Mouse (Mus musculus): ENCODE measurements around the gene Fut1. TPM values are rescaled to one million over a fixed set of nuclear protein-coding genes. Genes with fewer than 3 reads are reported as not detected.

Gene Fut1
- polyA plus RNA-seq, 1 experiment, result 3.9 TPM

DNA sequence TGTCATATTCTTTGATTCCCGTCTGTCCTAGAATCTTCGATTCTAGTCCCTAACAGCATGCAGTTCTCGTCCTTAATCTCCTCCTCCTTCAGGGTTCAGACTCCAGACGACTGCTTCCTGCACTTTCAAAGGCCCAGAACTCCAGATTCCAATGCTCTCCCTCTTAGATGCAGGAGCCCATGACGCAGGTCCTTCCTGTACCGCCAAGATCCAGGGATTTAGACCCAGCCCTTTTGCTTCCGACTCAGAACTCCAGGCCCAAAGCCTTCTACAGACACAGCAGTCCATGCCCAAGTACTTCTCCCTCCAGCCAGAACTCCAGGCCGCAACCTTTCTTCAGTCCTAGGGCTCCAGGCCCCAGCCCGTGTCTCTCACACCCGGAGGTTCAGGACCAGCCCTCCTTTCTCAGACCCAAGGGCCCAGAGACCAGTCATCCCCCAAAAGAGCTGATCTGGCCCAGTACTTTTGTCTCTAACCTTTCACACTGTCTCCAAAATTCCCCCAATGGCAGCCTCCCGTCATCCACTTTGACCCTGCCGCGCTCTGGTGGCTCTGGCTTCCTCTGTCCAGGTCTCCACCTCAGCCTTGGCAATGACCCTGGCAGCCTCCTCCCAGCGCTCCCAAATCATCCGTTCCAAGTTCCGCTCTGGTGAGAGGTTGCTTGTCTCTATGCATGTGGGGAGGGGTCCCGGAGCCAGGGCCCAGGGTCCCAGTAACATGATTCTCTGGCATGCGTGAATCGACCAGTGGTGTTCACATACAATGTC is 23.3 kb downstream of the Fut1 start:
- TF ChIP-seq CTCF (IDR thresholded peaks at IDR 0.05; ENCODE audit: low read depth, low read length) (no peak), EP300 (IDR thresholded peaks at IDR 0.05; ENCODE audit: insufficient read depth, low read depth, low read length) (no peak), POLR2A (IDR thresholded peaks at IDR 0.05; ENCODE audit: insufficient read depth, low read length) (no peak)
- Histone ChIP-seq H3K4me3 (ENCODE audit: low read depth, low read length) (no peak overlapping the region), H3K36me3 (ENCODE audit: control insufficient read depth, insufficient read depth, low read length, poor library complexity, severe bottlenecking) (no peaks in the 10 kb centered on the region), H3K9me3 (replicated peaks; ENCODE audit: control insufficient read depth, insufficient read depth, low read length, poor library complexity, severe bottlenecking) (no peaks in the 10 kb centered on the region), H3K27ac (ENCODE audit: insufficient read depth, low read length) (no peak overlapping the region), H3K27me3 (ENCODE audit: control insufficient read depth, insufficient read depth, low read length, poor library complexity, severe bottlenecking) (no peaks in the 10 kb centered on the region), H3K4me1 (ENCODE audit: control insufficient read depth, insufficient read depth, low read length) (no peaks in the 10 kb centered on the region), H3K9ac (ENCODE audit: low read depth, poor library complexity, severe bottlenecking) (no peak overlapping the region)

DNA sequence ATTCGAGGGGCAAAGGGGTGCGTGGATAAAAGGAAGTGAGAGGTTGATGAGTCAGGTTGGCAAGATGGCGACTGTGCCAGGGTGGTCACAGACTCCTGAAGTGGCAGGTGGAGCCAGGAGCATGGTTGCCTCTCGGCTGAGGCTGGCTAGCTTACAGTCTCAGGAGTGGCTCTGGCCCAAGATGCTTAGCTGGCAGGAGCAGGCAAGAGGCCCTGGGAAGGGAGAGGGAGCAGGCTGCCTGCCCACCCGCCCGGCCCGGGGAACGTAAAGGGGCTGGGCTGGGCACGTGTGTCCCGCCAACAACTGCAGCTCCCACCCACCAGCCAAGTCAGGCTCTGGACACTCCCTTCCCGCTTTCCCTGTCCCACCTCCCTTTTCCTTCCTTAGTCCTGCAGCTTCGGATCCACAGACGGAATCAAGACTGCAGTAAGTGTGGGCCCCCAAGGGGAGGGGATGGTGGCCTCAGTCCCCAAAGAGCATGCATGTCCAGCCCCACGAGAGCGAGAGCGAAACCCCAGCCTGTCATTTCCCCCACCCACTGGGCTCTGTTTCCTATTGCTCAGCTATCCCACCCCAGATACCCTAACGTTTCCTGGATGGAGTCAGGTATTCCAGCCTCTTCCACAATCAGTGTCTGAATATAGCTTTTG is 24.4 kb downstream of the Fut1 start:
- H3K9ac ChIP-seq (ENCODE audit: low read depth, poor library complexity, severe bottlenecking), result no peak overlapping the region
- no peaks in the 10 kb centered on the region for H3K36me3 ChIP-seq (ENCODE audit: control insufficient read depth, insufficient read depth, low read length, poor library complexity, severe bottlenecking)
- TF ChIP-seq EP300 (IDR thresholded peaks at IDR 0.05; ENCODE audit: insufficient read depth, low read depth, low read length), result no peak
- TF ChIP-seq CTCF (IDR thresholded peaks at IDR 0.05; ENCODE audit: low read depth, low read length), result no peak
- H3K4me3 ChIP-seq (ENCODE audit: low read depth, low read length), result no peak overlapping the region
- no peaks in the 10 kb centered on the region for H3K27me3 ChIP-seq (ENCODE audit: control insufficient read depth, insufficient read depth, low read length, poor library complexity, severe bottlenecking)
- H3K9me3 ChIP-seq (replicated peaks; ENCODE audit: control insufficient read depth, insufficient read depth, low read length, poor library complexity, severe bottlenecking), result no peaks in the 10 kb centered on the region
- H3K27ac ChIP-seq (ENCODE audit: insufficient read depth, low read length), result no peak overlapping the region
- H3K4me1 ChIP-seq (ENCODE audit: control insufficient read depth, insufficient read depth, low read length), result no peaks in the 10 kb centered on the region

DNA sequence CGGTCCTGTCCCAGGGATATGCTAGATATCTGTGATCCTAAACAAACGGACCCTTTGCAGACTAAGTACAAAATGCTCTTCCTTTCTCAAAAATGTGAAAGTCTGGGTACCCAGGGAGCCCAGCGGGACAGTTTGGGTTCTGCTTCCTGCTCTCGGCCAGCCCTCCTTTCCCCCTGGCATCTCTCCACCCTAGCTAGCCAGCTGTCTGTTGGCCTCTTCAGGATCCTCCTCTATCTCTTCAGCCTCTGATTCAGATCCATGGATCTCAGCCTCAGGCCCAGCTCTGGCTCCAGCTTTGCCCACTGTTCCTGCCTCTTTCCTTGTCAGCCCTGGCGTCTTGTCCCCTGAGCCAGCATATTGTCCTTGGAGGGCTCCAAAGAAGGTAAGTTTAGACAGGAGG is 25.0 kb downstream of the Fut1 start:
- TF ChIP-seq EP300 (IDR thresholded peaks at IDR 0.05; ENCODE audit: insufficient read depth, low read depth, low read length) (no peak), CTCF (IDR thresholded peaks at IDR 0.05; ENCODE audit: low read depth, low read length) (no peak), POLR2A (IDR thresholded peaks at IDR 0.05; ENCODE audit: insufficient read depth, low read length) (no peak)

DNA sequence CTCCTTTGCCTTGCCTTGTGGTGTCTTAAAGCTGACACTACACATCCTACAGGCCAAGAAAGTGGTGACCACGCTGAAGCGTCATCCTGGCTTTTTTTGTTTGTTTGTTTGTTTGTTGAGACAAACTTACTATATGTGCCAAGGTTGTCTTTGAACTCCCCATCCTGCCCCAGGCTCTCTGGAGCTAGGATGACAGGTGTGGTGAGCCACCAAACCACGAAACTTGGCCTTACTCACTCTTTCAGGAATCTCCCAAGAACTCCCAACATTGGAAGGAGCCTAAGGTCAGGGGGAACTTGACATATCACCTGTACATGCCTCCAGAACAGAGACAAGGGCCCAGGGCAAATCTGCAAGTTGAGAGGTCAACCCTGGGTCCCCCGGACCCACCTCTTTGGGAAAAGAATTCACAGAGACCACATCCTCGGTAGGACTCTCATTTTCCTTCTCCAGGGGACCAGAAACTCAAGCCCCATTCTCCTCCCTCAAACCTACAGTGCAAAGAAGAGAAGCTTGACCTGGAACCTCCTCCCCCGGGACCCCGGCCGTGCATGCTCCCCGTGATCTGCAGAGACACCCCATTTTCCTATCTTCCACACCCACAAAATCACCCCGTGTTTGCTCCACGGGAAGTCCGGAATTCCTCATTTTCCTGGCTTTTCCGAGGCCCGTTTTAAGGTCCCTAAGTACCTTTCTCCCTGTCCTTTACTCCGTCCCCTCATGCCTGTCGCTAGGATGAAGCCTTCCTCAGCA is 25.6 kb downstream of the Fut1 start:
- no peaks in the 10 kb centered on the region for H3K27me3 ChIP-seq (ENCODE audit: control insufficient read depth, insufficient read depth, low read length, poor library complexity, severe bottlenecking)
- peak overlapping the region; percentile 31; the same call in 1 of the 2 replicates for H3K27ac ChIP-seq (ENCODE audit: insufficient read depth, low read length)
- no peaks in the 10 kb centered on the region for H3K4me1 ChIP-seq (ENCODE audit: control insufficient read depth, insufficient read depth, low read length)
- peak overlapping the region; percentile 68 for H3K4me3 ChIP-seq (ENCODE audit: low read depth, low read length)
- TF ChIP-seq EP300 (IDR thresholded peaks at IDR 0.05; ENCODE audit: insufficient read depth, low read depth, low read length) (no peak), CTCF (IDR thresholded peaks at IDR 0.05; ENCODE audit: low read depth, low read length) (no peak)
- H3K9me3 ChIP-seq (replicated peaks; ENCODE audit: control insufficient read depth, insufficient read depth, low read length, poor library complexity, severe bottlenecking), result no peaks in the 10 kb centered on the region
- no peaks in the 10 kb centered on the region for H3K36me3 ChIP-seq (ENCODE audit: control insufficient read depth, insufficient read depth, low read length, poor library complexity, severe bottlenecking)
- peak overlapping the region; percentile 63 for H3K9ac ChIP-seq (ENCODE audit: low read depth, poor library complexity, severe bottlenecking)

More for the DNA sequence above, 25.0 kb downstream of the Fut1 start:
- Histone ChIP-seq H3K4me3 (ENCODE audit: low read depth, low read length) (no peak overlapping the region), H3K9ac (ENCODE audit: low read depth, poor library complexity, severe bottlenecking) (no peak overlapping the region), H3K4me1 (ENCODE audit: control insufficient read depth, insufficient read depth, low read length) (no peaks in the 10 kb centered on the region), H3K36me3 (ENCODE audit: control insufficient read depth, insufficient read depth, low read length, poor library complexity, severe bottlenecking) (no peaks in the 10 kb centered on the region), H3K27ac (ENCODE audit: insufficient read depth, low read length) (no peak overlapping the region), H3K9me3 (replicated peaks; ENCODE audit: control insufficient read depth, insufficient read depth, low read length, poor library complexity, severe bottlenecking) (no peaks in the 10 kb centered on the region), H3K27me3 (ENCODE audit: control insufficient read depth, insufficient read depth, low read length, poor library complexity, severe bottlenecking) (no peaks in the 10 kb centered on the region)

DNA sequence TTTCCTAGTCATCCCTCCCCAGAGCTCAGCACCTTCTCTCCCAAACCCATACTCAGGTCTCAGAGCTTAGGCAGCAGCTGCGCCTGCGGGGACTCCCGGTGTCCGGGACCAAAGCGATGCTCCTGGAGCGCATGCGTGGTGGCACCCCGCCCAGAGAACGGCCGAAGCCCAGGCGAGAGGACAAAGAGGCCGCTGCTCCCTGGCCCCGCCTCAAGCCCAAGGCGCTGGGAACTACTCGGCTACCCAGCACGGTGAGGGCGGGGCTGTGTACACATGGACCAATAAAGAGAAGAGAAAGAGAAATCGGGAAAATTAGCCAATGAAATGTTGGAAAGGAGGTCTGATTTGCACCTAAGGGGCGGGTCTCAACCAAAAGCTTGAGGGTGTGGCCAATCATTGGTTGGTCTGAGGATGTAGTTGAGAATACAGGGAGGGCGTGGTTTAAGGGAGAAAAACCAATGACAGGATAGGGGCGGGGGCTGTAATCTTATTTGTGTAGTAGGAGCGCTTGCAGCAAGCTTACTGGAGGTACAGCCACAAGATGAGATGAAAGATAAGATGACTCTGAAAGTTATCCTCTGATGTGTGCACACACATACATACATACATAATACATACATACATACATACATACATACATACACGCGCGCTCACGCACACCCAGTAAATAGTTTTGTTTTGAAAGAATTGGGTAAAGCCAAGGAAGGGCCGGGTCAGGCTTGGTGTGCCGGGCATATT is 26.5 kb downstream of the Fut1 start:
- no peaks in the 10 kb centered on the region for H3K9me3 ChIP-seq (replicated peaks; ENCODE audit: control insufficient read depth, insufficient read depth, low read length, poor library complexity, severe bottlenecking)
- peak overlapping the region; percentile 31 for H3K27ac ChIP-seq (ENCODE audit: insufficient read depth, low read length)
- H3K4me1 ChIP-seq (ENCODE audit: control insufficient read depth, insufficient read depth, low read length), result no peaks in the 10 kb centered on the region
- H3K27me3 ChIP-seq (ENCODE audit: control insufficient read depth, insufficient read depth, low read length, poor library complexity, severe bottlenecking), result no peaks in the 10 kb centered on the region
- peak overlapping the region; percentile 63 for H3K9ac ChIP-seq (ENCODE audit: low read depth, poor library complexity, severe bottlenecking)
- TF ChIP-seq EP300 (IDR thresholded peaks at IDR 0.05; ENCODE audit: insufficient read depth, low read depth, low read length) (no peak), POLR2A (IDR thresholded peaks at IDR 0.05; ENCODE audit: insufficient read depth, low read length) (peak; percentile 85)
- peak overlapping the region; percentile 68 for H3K4me3 ChIP-seq (ENCODE audit: low read depth, low read length)
- no peaks in the 10 kb centered on the region for H3K36me3 ChIP-seq (ENCODE audit: control insufficient read depth, insufficient read depth, low read length, poor library complexity, severe bottlenecking)

Data from ES-Bruce4 (cell line).